Mouse (Mus musculus) heart, embryonic 11.5 days (tissue): ENCODE measurements around the gene Ankrd35. TPM values are rescaled to one million over a fixed set of nuclear protein-coding genes. Genes with fewer than 3 reads are reported as not detected.
"Not testable (repeated sequence)": the region's sequence is repeated elsewhere in the genome, so short reads cannot be mapped to it uniquely, and the experiment has no call there.

ENCODE experiments used
- ATAC-seq: fragments of 200-750 bp; cut with Nextera tagmentation; replicated peaks from 2 replicates; pipeline ENCODE4 v1.8.0; 2017; ENCODE audit warnings: moderate library complexity; ENCODE audit not compliant: insufficient number of reproducible peaks, low FRiP score, low TSS enrichment
- H3K27ac ChIP-seq: fragments of 300-500 bp; sonication (generic); 2 replicates; pipeline ENCODE4 v1.5.1; 2014; ENCODE audit warnings: mild to moderate bottlenecking, low read depth, low read length
- H3K27me3 ChIP-seq: fragments of 300-500 bp; sonication (generic); 2 replicates; pipeline ENCODE4 v1.6.1; 2014; ENCODE audit warnings: mild to moderate bottlenecking, low read length, mixed read lengths; ENCODE audit not compliant: control insufficient read depth, insufficient read depth
- H3K36me3 ChIP-seq: fragments of 300-500 bp; sonication (generic); 2 replicates; pipeline ENCODE4 v1.6.1; 2014; ENCODE audit warnings: mild to moderate bottlenecking, low read length, moderate library complexity, mixed read lengths; ENCODE audit not compliant: control insufficient read depth, insufficient read depth
- H3K4me1 ChIP-seq: fragments of 300-500 bp; sonication (generic); 2 replicates; pipeline ENCODE4 v1.6.1; 2014; ENCODE audit warnings: low read length; ENCODE audit not compliant: control insufficient read depth, insufficient read depth
- H3K4me2 ChIP-seq: fragments of 300-500 bp; sonication (generic); 2 replicates; pipeline ENCODE4 v1.6.1; 2014; ENCODE audit warnings: mild to moderate bottlenecking, moderate library complexity
- H3K4me3 ChIP-seq: fragments of 300-500 bp; sonication (generic); 2 replicates; pipeline ENCODE4 v1.5.1; 2014; ENCODE audit warnings: low read depth, low read length
- H3K9ac ChIP-seq: fragments of 300-500 bp; sonication (generic); 2 replicates; pipeline ENCODE4 v1.6.1; 2014; ENCODE audit warnings: mild to moderate bottlenecking, low read depth, low read length, moderate library complexity
- H3K9me3 ChIP-seq: fragments of 300-500 bp; sonication (generic); replicated peaks from 2 replicates; pipeline ENCODE4 v1.6.1; 2016; ENCODE audit warnings: low read length; ENCODE audit not compliant: control insufficient read depth
- polyA plus RNA-seq: library from polyadenylated mRNA; unstranded; fragments of >200 nt; fragmentation: Nextera tagmentation; extraction: Ambion mirVana; gene quantifications from 2 replicates; pipeline ENCODE4 v1.2.1, GENCODE M21; 2014

Ankrd35 gene
- polyA plus RNA-seq, 1 experiment from 2014 or later = 0.33 TPM

DNA sequence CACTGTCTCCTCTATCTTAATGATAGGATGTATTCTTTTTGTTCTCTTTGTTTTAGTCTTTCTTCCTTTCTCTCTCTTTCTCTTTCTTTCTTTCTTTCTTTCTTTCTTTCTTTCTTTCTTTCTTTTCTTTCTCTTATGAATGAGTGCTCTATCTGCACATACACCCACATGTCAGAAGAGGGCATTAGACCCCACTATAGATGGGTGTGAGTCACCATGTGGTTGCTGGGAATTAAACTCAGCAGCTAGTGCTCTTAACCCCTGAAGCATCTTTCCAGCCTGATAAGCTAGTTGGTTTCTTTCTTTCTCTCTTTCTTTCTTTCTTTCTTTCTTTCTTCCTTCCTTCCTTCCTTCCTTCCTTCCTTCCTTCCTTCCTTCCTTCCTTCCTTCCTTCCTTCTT lies 70.3 kb downstream of the Ankrd35 start:
- not testable (repeated sequence) for H3K9me3 ChIP-seq, H3K27ac ChIP-seq, H3K9ac ChIP-seq, H3K4me3 ChIP-seq, H3K4me1 ChIP-seq, H3K27me3 ChIP-seq, ATAC-seq, H3K36me3 ChIP-seq, H3K4me2 ChIP-seq

Other genes starting within 250 kb of the Ankrd35 start
- gene BC107364, start 217.8 kb upstream of the Ankrd35 start, polyA plus RNA-seq = 0.43 TPM in 1 of 2 replicates, not detected in the other
- gene Hfe2, start 145.0 kb upstream of the Ankrd35 start, polyA plus RNA-seq = 7.4 and 9.3 TPM in 2 replicates
- 106 and 121 TPM in 2 replicates for gene Txnip, start 112.2 kb upstream of the Ankrd35 start, polyA plus RNA-seq
- 1.2 and 1.5 TPM in 2 replicates for gene Gm16253, start 93.1 kb upstream of the Ankrd35 start, polyA plus RNA-seq
- gene Polr3gl, start 76.0 kb upstream of the Ankrd35 start, polyA plus RNA-seq = 21.4 and 23.8 TPM in 2 replicates
- 9.0 TPM in 2 replicates for gene Ankrd34a, start 73.5 kb upstream of the Ankrd35 start, polyA plus RNA-seq
- 6.4 and 6.7 TPM in 2 replicates for gene Lix1l, start 69.0 kb upstream of the Ankrd35 start, polyA plus RNA-seq
- gene Rbm8a, start 40.2 kb upstream of the Ankrd35 start, polyA plus RNA-seq = 124 TPM in 2 replicates
- gene Pex11b, start 34.8 kb upstream of the Ankrd35 start, polyA plus RNA-seq = 37.4 and 37.7 TPM in 2 replicates
- gene Gm42957, start 34.7 kb upstream of the Ankrd35 start, polyA plus RNA-seq = not detected in 2 replicates
- gene Itga10, start 24.5 kb upstream of the Ankrd35 start, polyA plus RNA-seq = 0.54 and 0.83 TPM in 2 replicates
- gene Pias3, start 26.3 kb downstream of the Ankrd35 start, polyA plus RNA-seq = 26.9 and 30.2 TPM in 2 replicates
- 7.4 and 9.3 TPM in 2 replicates for gene Nudt17, start 38.4 kb downstream of the Ankrd35 start, polyA plus RNA-seq
- gene Polr3c, start 57.5 kb downstream of the Ankrd35 start, polyA plus RNA-seq = 31.4 and 32.7 TPM in 2 replicates
- 53.9 and 56.1 TPM in 2 replicates for gene Rnf115, start 57.5 kb downstream of the Ankrd35 start, polyA plus RNA-seq
- gene Pdzk1, start 159.2 kb downstream of the Ankrd35 start, polyA plus RNA-seq = 0.10 TPM in 1 of 2 replicates, not detected in the other
- gene Cd160, start 159.2 kb downstream of the Ankrd35 start, polyA plus RNA-seq = 0.14 TPM in 1 of 2 replicates, not detected in the other
- gene Gja5, start 234.6 kb downstream of the Ankrd35 start, polyA plus RNA-seq = 34.7 and 65.9 TPM in 2 replicates
- gene Gpr89, start 235.2 kb downstream of the Ankrd35 start, polyA plus RNA-seq = 33.1 and 35.9 TPM in 2 replicates